Mouse (Mus musculus) cerebellum, adult 2 months (tissue): ENCODE results near the gene Cant1. TPM values are rescaled to one million over a fixed set of nuclear protein-coding genes. Genes with fewer than 3 reads are reported as not detected.
A peak's percentile ranks its signal among the peaks of the same experiment; 100 is the strongest.

Experiments
- DNase-seq, 2 experiments: peaks; one replicate each; pipeline ENCODE4 v3.0.0; 2021
- H3K27ac ChIP-seq: fragments of 200-500 bp; 2 replicates; pipeline ENCODE4 v1.5.1; 2012; ENCODE audit warnings: low read length, control low read depth, inconsistent platforms; ENCODE audit not compliant: insufficient read depth
- H3K27me3 ChIP-seq: fragments of 200-500 bp; 2 replicates; pipeline ENCODE4 v1.6.1; 2012; ENCODE audit warnings: inconsistent platforms, mild to moderate bottlenecking, low read length, moderate library complexity; ENCODE audit not compliant: control insufficient read depth, insufficient read depth
- H3K4me1 ChIP-seq: fragments of 200-500 bp; 2 replicates; pipeline ENCODE4 v1.6.1; 2011; ENCODE audit warnings: low read length; ENCODE audit not compliant: control insufficient read depth, insufficient read depth
- H3K4me3 ChIP-seq: fragments of 200-500 bp; replicated peaks from 2 replicates; pipeline ENCODE3; 2011; ENCODE audit warnings: mild to moderate bottlenecking, low read depth, low read length, control low read depth; ENCODE audit not compliant: insufficient read depth
- CTCF ChIP-seq: fragments of 200-500 bp; IDR thresholded peaks from 2 replicates; pipeline ENCODE4 v1.5.1; 2011; ENCODE audit warnings: low read depth, mild to moderate bottlenecking, control low read depth, low read length, moderate library complexity, borderline replicate concordance; ENCODE audit not compliant: insufficient read depth
- POLR2A ChIP-seq: fragments of 200-500 bp; IDR thresholded peaks from 2 replicates; pipeline ENCODE4 v1.6.1; 2011; ENCODE audit warnings: low read length, control low read depth, borderline replicate concordance; ENCODE audit not compliant: insufficient read depth
- WGBS: fragments of 180-500 bp; shearing (Covaris S2); methylation state at CpG from one replicate; pipeline ENCODE4 v1.1.7; 2018; 5-methylcytosine and 5-hydroxymethylcytosine counted together
- polyA plus RNA-seq: library from polyadenylated mRNA; depleted of rRNA; stranded (reverse); fragments of >200 nt; gene quantifications from 2 replicates; pipeline ENCODE4 v1.2.3, GENCODE M21; 2012

Cant1 gene
- polyA plus RNA-seq, 1 experiment = 41.8 TPM

- peaks cover 35% of the 10 kb centered on the region for H3K4me1 ChIP-seq
These were observed 8.8 kb downstream of the Cant1 start for GRCm38 (mm10) chr11:118410073-118410444.

GRCm38 (mm10) chr11:118409106-118410072 is 9.5 kb downstream of the Cant1 start:
- 91% methylated on average over 12 of the region's 12 CpGs for WGBS

More at GRCm38 (mm10) chr11:118410073-118410444, 8.8 kb downstream of the Cant1 start:
- DNase-seq = no peak
- H3K27me3 ChIP-seq = no peaks in the 10 kb centered on the region
- WGBS = 79% methylated on average over 1 of the region's 1 CpGs
- no peak for TF ChIP-seq CTCF
- no peak for TF ChIP-seq POLR2A
- no peak overlapping the region for H3K27ac ChIP-seq
- no peak overlapping the region for H3K4me3 ChIP-seq

GRCm38 (mm10) chr11:118408051-118408740 is 10.7 kb downstream of the Cant1 start:
- TF ChIP-seq POLR2A (no peak), CTCF (no peak)
- H3K27ac ChIP-seq = no peak overlapping the region
- DNase-seq = peak in 1 of 2 experiments; percentile 7
- H3K4me3 ChIP-seq = no peak overlapping the region
- 88% methylated on average over 18 of the region's 18 CpGs for WGBS
- peaks cover 31% of the 10 kb centered on the region for H3K4me1 ChIP-seq
- H3K27me3 ChIP-seq = no peaks in the 10 kb centered on the region

More at GRCm38 (mm10) chr11:118409106-118410072, 9.5 kb downstream of the Cant1 start:
- DNase-seq = no peak
- H3K27ac ChIP-seq = no peak overlapping the region
- H3K4me1 ChIP-seq = peaks cover 33% of the 10 kb centered on the region
- H3K27me3 ChIP-seq = no peaks in the 10 kb centered on the region
- H3K4me3 ChIP-seq = no peak overlapping the region
- TF ChIP-seq CTCF = no peak
- TF ChIP-seq POLR2A = no peak

GRCm38 (mm10) chr11:118407318-118407910 is 11.5 kb downstream of the Cant1 start:
- Histone ChIP-seq H3K4me1 (peaks cover 25% of the 10 kb centered on the region), H3K27me3 (no peaks in the 10 kb centered on the region), H3K27ac (no peak overlapping the region), H3K4me3 (no peak overlapping the region)
- no peak for TF ChIP-seq POLR2A
- peak in 1 of 2 experiments; percentile 41 for DNase-seq
- 90% methylated on average over 23 of the region's 23 CpGs for WGBS

- H3K4me3 ChIP-seq = no peak overlapping the region
- peak in 1 of 2 experiments; percentile 8 for DNase-seq
- WGBS = 99% methylated on average over 5 of the region's 5 CpGs
- no peak overlapping the region for H3K27ac ChIP-seq
- H3K4me1 ChIP-seq = peaks cover 23% of the 10 kb centered on the region
- no peaks in the 10 kb centered on the region for H3K27me3 ChIP-seq
- TF ChIP-seq CTCF (no peak), POLR2A (no peak)
These were observed 12.4 kb downstream of the Cant1 start for GRCm38 (mm10) chr11:118406521-118406920.

- peak in 1 of 2 experiments; percentile 10 for DNase-seq
- 96% methylated on average over 8 of the region's 8 CpGs for WGBS
These were observed 13.6 kb downstream of the Cant1 start for GRCm38 (mm10) chr11:118405311-118405710.

More at GRCm38 (mm10) chr11:118405311-118405710, 13.6 kb downstream of the Cant1 start:
- H3K4me3 ChIP-seq = no peak overlapping the region
- H3K27ac ChIP-seq = no peak overlapping the region
- TF ChIP-seq CTCF (no peak), POLR2A (no peak)
- H3K27me3 ChIP-seq = no peaks in the 10 kb centered on the region
- peaks cover 27% of the 10 kb centered on the region for H3K4me1 ChIP-seq
